22 mouse cellular contexts compared by ENCODE assay signal in genomic region chr10:93098211-93098805, GRCm38 (mm10). TPM values are rescaled to one million over a fixed set of nuclear protein-coding genes. Genes with fewer than 3 reads are reported as not detected.
DNase-seq lines count a peak whose midpoint lies in the region; ATAC-seq and TF ChIP-seq lines count a peak whose summit lies in the region.
"Had no signal": no experiment of that assay in that cellular context is flagged by ENCODE, and none has a peak within 500 bp of the region (broad histone marks: within the 10 kb centered on the region; RNA-seq: fewer than 3 reads in every experiment).

No protein-coding gene starts in this region.

- H3K36me3 ChIP-seq in heart, embryonic 11.5 days (ENCODE audit: control insufficient read depth, insufficient read depth, low read length), result no peaks in the 10 kb centered on the region
- no peaks in the 10 kb centered on the region for H3K36me3 ChIP-seq in lung, embryonic 16.5 days (ENCODE audit: control insufficient read depth, insufficient read depth, low read length)
- H3K36me3 ChIP-seq in thymus, adult 2 months (ENCODE audit: control insufficient read depth, insufficient read depth, low read length), result no peaks in the 10 kb centered on the region
- H3K36me3 ChIP-seq: heart, embryonic 15.5 days; hindbrain, embryonic 13.5 days; limb, embryonic 15.5 days; liver, embryonic 15.5 days; midbrain, embryonic 12.5 days had no signal

- H3K9me3 ChIP-seq in heart, embryonic 11.5 days (replicated peaks; ENCODE audit: control insufficient read depth, low read length), result no peaks in the 10 kb centered on the region
- H3K9me3 ChIP-seq in lung, embryonic 16.5 days (ENCODE audit: control insufficient read depth, low read length), result no peaks in the 10 kb centered on the region; the same call in 1 of the 2 replicates
- H3K9me3 ChIP-seq: heart, embryonic 15.5 days; hindbrain, embryonic 13.5 days; limb, embryonic 15.5 days; liver, embryonic 15.5 days; midbrain, embryonic 12.5 days had no signal

- no peaks in the 10 kb centered on the region for H3K4me1 ChIP-seq in heart, embryonic 11.5 days (ENCODE audit: control insufficient read depth, insufficient read depth, low read length)
- H3K4me1 ChIP-seq in lung, embryonic 16.5 days (replicated peaks; ENCODE audit: control insufficient read depth, insufficient read depth, low read length), result no peaks in the 10 kb centered on the region
- H3K4me1 ChIP-seq in thymus, adult 2 months (replicated peaks; ENCODE audit: control insufficient read depth, insufficient read depth, low read length), result peaks cover 10% of the 10 kb centered on the region
- H3K4me1 ChIP-seq: hindbrain, embryonic 13.5 days; liver, embryonic 15.5 days; midbrain, embryonic 12.5 days had no signal

- no peaks in the 10 kb centered on the region for H3K27me3 ChIP-seq in heart, embryonic 11.5 days (ENCODE audit: control insufficient read depth, insufficient read depth, low read length)
- H3K27me3 ChIP-seq in lung, embryonic 16.5 days (ENCODE audit: control insufficient read depth, insufficient read depth, low read depth, low read length), result no peaks in the 10 kb centered on the region
- no peaks in the 10 kb centered on the region; the same call in 1 of the 2 replicates for H3K27me3 ChIP-seq in thymus, adult 2 months (ENCODE audit: control insufficient read depth, insufficient read depth, low read length)
- H3K27me3 ChIP-seq: heart, embryonic 15.5 days; hindbrain, embryonic 13.5 days; limb, embryonic 15.5 days; liver, embryonic 15.5 days; midbrain, embryonic 12.5 days had no signal

- no peak for TF ChIP-seq POLR2A in thymus, adult 2 months (IDR thresholded peaks at IDR 0.05; ENCODE audit: control insufficient read depth, extremely low read depth, insufficient read depth, low read length, poor library complexity)

- WGBS in heart, embryonic 11.5 days (ENCODE audit: insufficient replicate concordance), result 69% methylated on average over 7 of the region's 7 CpGs
- 45% methylated on average over 7 of the region's 7 CpGs for WGBS in lung, embryonic 16.5 days
- 28% methylated on average over 7 of the region's 7 CpGs for WGBS in thymus, adult 2 months

- H3K4me2 ChIP-seq in heart, embryonic 11.5 days, result no peak overlapping the region
- no peak overlapping the region for H3K4me2 ChIP-seq in lung, embryonic 16.5 days (ENCODE audit: low read depth, low read length)
- H3K4me2 ChIP-seq: heart, embryonic 15.5 days; hindbrain, embryonic 13.5 days; limb, embryonic 15.5 days; liver, embryonic 15.5 days; midbrain, embryonic 12.5 days had no signal

- H3K27ac ChIP-seq in heart, embryonic 11.5 days (ENCODE audit: low read depth, low read length), result no peak overlapping the region
- H3K27ac ChIP-seq in lung, embryonic 16.5 days (ENCODE audit: low read length), result peak overlapping the region; percentile 57; the same call in 1 of the 2 replicates
- peak overlapping the region; percentile 91 for H3K27ac ChIP-seq in thymus, adult 2 months (ENCODE audit: control insufficient read depth, insufficient read depth, low read length)
- H3K27ac ChIP-seq: heart, embryonic 15.5 days; hindbrain, embryonic 13.5 days; limb, embryonic 15.5 days; liver, embryonic 15.5 days; midbrain, embryonic 12.5 days had no signal

- DNase-seq in heart, adult 11 months, result peak; percentile 72
- no peak for DNase-seq in lung, adult 18-20 months
- DNase-seq in thymus, adult 2 months, result peak; percentile 58
- peak; percentile 56 for DNase-seq in thymus, postnatal 4 days
- no peak for DNase-seq in cerebellum, adult 18-20 months
- DNase-seq in adrenal gland, postnatal 10 days, result no peak
- DNase-seq: adrenal gland, postnatal 36 days; cerebellum, postnatal 10 days; gastrocnemius, postnatal 25 days; heart, postnatal 36 days; kidney, adult 11 months; kidney, postnatal 25 days; left cerebral cortex, postnatal 4 days had no signal

- no peak overlapping the region for H3K4me3 ChIP-seq in heart, embryonic 11.5 days (ENCODE audit: low read depth, low read length)
- no peak overlapping the region for H3K4me3 ChIP-seq in lung, embryonic 16.5 days (ENCODE audit: low read length)
- no peak overlapping the region for H3K4me3 ChIP-seq in thymus, adult 2 months (ENCODE audit: control insufficient read depth, insufficient read depth, low read length)
- H3K4me3 ChIP-seq: heart, embryonic 15.5 days; hindbrain, embryonic 13.5 days; limb, embryonic 15.5 days; liver, embryonic 15.5 days; midbrain, embryonic 12.5 days had no signal

- H3K9ac ChIP-seq in heart, embryonic 11.5 days (ENCODE audit: low read depth, low read length), result no peak overlapping the region
- H3K9ac ChIP-seq in lung, embryonic 16.5 days (ENCODE audit: low read length), result no peak overlapping the region
- H3K9ac ChIP-seq: heart, embryonic 15.5 days; hindbrain, embryonic 13.5 days; limb, embryonic 15.5 days; liver, embryonic 15.5 days; midbrain, embryonic 12.5 days had no signal

- no peak for ATAC-seq in heart, embryonic 11.5 days (replicated peaks; ENCODE audit: insufficient number of reproducible peaks, low FRiP score, low TSS enrichment)
- peak; percentile 84 for ATAC-seq in lung, embryonic 16.5 days (ENCODE audit: low read depth)
- ATAC-seq: CD4-positive, CD25-positive, alpha-beta regulatory T cell, adult 4 months had no signal

- no peak for TF ChIP-seq CTCF in thymus, adult 2 months (IDR thresholded peaks at IDR 0.05; ENCODE audit: borderline replicate concordance, control insufficient read depth, extremely low read depth, insufficient read depth, low read length, poor library complexity)

RNA-seq across cellular contexts. Expression of gene Cfap54, which starts 16.9 kb away (rescaled TPM):
- polyA plus RNA-seq in heart, embryonic 11.5 days (2014; fragmentation: Nextera tagmentation; extraction: Ambion mirVana), result 0.07 and 0.37 TPM in 2 replicates
- polyA plus RNA-seq in lung, embryonic 16.5 days (2015; fragmentation: Nextera tagmentation; extraction: Ambion mirVana), result 2.0 and 2.2 TPM in 2 replicates
- polyA plus RNA-seq in thymus, adult 2 months (2012; rRNA removed), result 0.44 and 0.79 TPM in 2 replicates
- 10 to 100 TPM in 1 of 2 experiments, 1 to 10 TPM in 1; 7.3 to 10.2 TPM for total RNA-seq in adrenal gland, postnatal 10 days (2021)
- polyA plus RNA-seq: embryonic facial prominence, embryonic 11.5 days had no signal

Comparison
In these comparisons a context has a peak if more than half of its experiments do, and no peak if none do; other contexts are left out.
1. DNase-seq: peak in heart, adult 11 months (single experiment), thymus, adult 2 months (single experiment) and thymus, postnatal 4 days (single experiment); none in lung, adult 18-20 months (0 of 2), cerebellum, adult 18-20 months (0 of 2) and adrenal gland, postnatal 10 days (single experiment).